Mouse (Mus musculus) lung, postnatal 4 days (tissue): ENCODE measurements around the gene Naa35.
"Not testable (repeated sequence)": the region's sequence is repeated elsewhere in the genome, so short reads cannot be mapped to it uniquely, and the experiment has no call there.

Experiments used
- DNase-seq, 2 experiments: peaks; one replicate each; pipeline ENCODE4 v3.0.0; 2021

The Naa35 gene

GRCm38 (mm10) chr13:59580954-59581353 is 4.1 kb upstream of the Naa35 start:
- no peak for DNase-seq

- peak; percentile 48 to 50 for DNase-seq
Observed at GRCm38 (mm10) chr13:59584481-59584880, 578 bp upstream of the Naa35 start.

GRCm38 (mm10) chr13:59585648-59586005 is 568 bp downstream of the Naa35 start:
- no peak for DNase-seq

- no peak for DNase-seq
Observed at GRCm38 (mm10) chr13:59587201-59587600, 2.1 kb downstream of the Naa35 start.

- no peak for DNase-seq
Observed at GRCm38 (mm10) chr13:59589672-59590071, 4.6 kb downstream of the Naa35 start.

- no peak for DNase-seq
Observed at GRCm38 (mm10) chr13:59590691-59591090, 5.6 kb downstream of the Naa35 start.

GRCm38 (mm10) chr13:59592058-59592457 is 7.0 kb downstream of the Naa35 start:
- not testable (repeated sequence) for DNase-seq

- DNase-seq, result no peak
Observed at GRCm38 (mm10) chr13:59592630-59593029, 7.6 kb downstream of the Naa35 start.

GRCm38 (mm10) chr13:59603096-59603495 is 18.0 kb downstream of the Naa35 start:
- DNase-seq, result no peak

- DNase-seq, result no peak
Observed at GRCm38 (mm10) chr13:59604511-59604910, 19.5 kb downstream of the Naa35 start.

GRCm38 (mm10) chr13:59605221-59605922 is 20.3 kb downstream of the Naa35 start:
- DNase-seq, result no peak

GRCm38 (mm10) chr13:59609885-59610284 is 24.8 kb downstream of the Naa35 start:
- no peak for DNase-seq

- DNase-seq, result no peak
Observed at GRCm38 (mm10) chr13:59610437-59610836, 25.4 kb downstream of the Naa35 start.

- DNase-seq, result no peak
Observed at GRCm38 (mm10) chr13:59613868-59614267, 28.8 kb downstream of the Naa35 start.

GRCm38 (mm10) chr13:59615152-59615551 is 30.1 kb downstream of the Naa35 start:
- DNase-seq, result no peak

GRCm38 (mm10) chr13:59615554-59615953 is 30.5 kb downstream of the Naa35 start:
- DNase-seq, result no peak

- no peak for DNase-seq
Observed at GRCm38 (mm10) chr13:59618463-59618862, 33.4 kb downstream of the Naa35 start.

- DNase-seq, result no peak
Observed at GRCm38 (mm10) chr13:59621643-59622489, 36.8 kb downstream of the Naa35 start.

GRCm38 (mm10) chr13:59624389-59624788 is 39.3 kb downstream of the Naa35 start:
- no peak for DNase-seq

- DNase-seq, result no peak
Observed at GRCm38 (mm10) chr13:59624903-59625302, 39.8 kb downstream of the Naa35 start.

GRCm38 (mm10) chr13:59626739-59627138 is 41.7 kb downstream of the Naa35 start:
- DNase-seq, result no peak

GRCm38 (mm10) chr13:59634637-59635036 is 49.6 kb downstream of the Naa35 start:
- no peak for DNase-seq

GRCm38 (mm10) chr13:59637800-59638199 is 52.7 kb downstream of the Naa35 start:
- no peak for DNase-seq
